Mouse (Mus musculus) heart, embryonic 13.5 days (tissue): ENCODE data around the gene Myh7b. TPM values are rescaled to one million over a fixed set of nuclear protein-coding genes. Genes with fewer than 3 reads are reported as not detected.

ENCODE experiments used
- ATAC-seq: fragments of 200-750 bp; cut with Nextera tagmentation; 2 replicates; pipeline ENCODE4 v1.8.0; 2017; ENCODE audit warnings: moderate TSS enrichment; ENCODE audit not compliant: insufficient number of reproducible peaks, low FRiP score, low TSS enrichment; ENCODE audit errors: extremely low read depth
- H3K27ac ChIP-seq: fragments of 300-500 bp; sonication (generic); replicated peaks from 2 replicates; pipeline ENCODE4 v1.5.1; 2015; ENCODE audit warnings: moderate library complexity, mild to moderate bottlenecking, inconsistent platforms
- H3K27me3 ChIP-seq: fragments of 300-500 bp; sonication (generic); replicated peaks from 2 replicates; pipeline ENCODE4 v1.6.1; 2015; ENCODE audit warnings: mild to moderate bottlenecking, inconsistent platforms
- H3K36me3 ChIP-seq: fragments of 300-500 bp; sonication (generic); 2 replicates; pipeline ENCODE4 v1.6.1; 2015; ENCODE audit warnings: mild to moderate bottlenecking, inconsistent platforms
- H3K4me1 ChIP-seq: fragments of 300-500 bp; sonication (generic); 2 replicates; pipeline ENCODE4 v1.6.1; 2015; ENCODE audit warnings: inconsistent platforms
- H3K4me2 ChIP-seq: fragments of 300-500 bp; sonication (generic); 2 replicates; pipeline ENCODE4 v1.6.1; 2015; ENCODE audit warnings: inconsistent platforms, mild to moderate bottlenecking, moderate library complexity
- H3K4me3 ChIP-seq: fragments of 300-500 bp; sonication (generic); 2 replicates; pipeline ENCODE4 v1.5.1; 2015; ENCODE audit warnings: moderate library complexity, mild to moderate bottlenecking, inconsistent platforms
- H3K9ac ChIP-seq: fragments of 300-500 bp; sonication (generic); 2 replicates; pipeline ENCODE4 v1.6.1; 2015; ENCODE audit warnings: inconsistent platforms, mild to moderate bottlenecking, moderate library complexity
- H3K9me3 ChIP-seq: fragments of 300-500 bp; sonication (generic); 2 replicates; pipeline ENCODE4 v1.6.1; 2016; ENCODE audit warnings: inconsistent platforms
- WGBS: fragments of 180-500 bp; shearing (Covaris S2); methylation state at CpG from one replicate; pipeline ENCODE4 v1.1.7; 2015; ENCODE audit warnings: mixed read lengths; 5-methylcytosine and 5-hydroxymethylcytosine counted together
- polyA plus RNA-seq: library from polyadenylated mRNA; unstranded; fragments of >200 nt; fragmentation: Nextera tagmentation; extraction: Ambion mirVana; gene quantifications from 2 replicates; pipeline ENCODE4 v1.2.1, GENCODE M21; 2015

Myh7b gene
- polyA plus RNA-seq, 1 experiment from 2014 or later: 17.7 TPM

DNA sequence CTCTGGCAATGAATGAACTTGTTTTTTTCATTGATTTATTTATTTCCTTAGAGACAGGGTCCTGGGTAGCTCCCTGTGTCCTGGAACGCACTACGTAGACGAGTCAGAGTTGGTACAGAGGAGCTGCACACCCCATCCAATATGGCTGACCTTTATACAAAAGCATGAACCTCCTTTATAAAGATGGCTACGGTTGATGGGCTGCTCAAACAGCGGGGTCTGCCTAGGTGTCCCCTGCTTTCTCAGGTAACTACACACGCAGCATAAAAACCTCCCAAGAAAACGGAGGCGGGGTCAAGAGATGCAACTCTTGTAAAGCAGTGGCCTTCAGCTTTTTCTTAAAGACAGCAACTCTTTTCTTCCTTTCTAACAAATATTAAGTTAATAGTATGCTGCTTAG is 56.9 kb downstream of the Myh7b start:
- Histone ChIP-seq H3K4me1 (peaks cover 8% of the 10 kb centered on the region), H3K9ac (no peak overlapping the region), H3K27me3 (no peaks in the 10 kb centered on the region), H3K4me3 (no peak overlapping the region), H3K27ac (no peak overlapping the region), H3K9me3 (no peaks in the 10 kb centered on the region), H3K36me3 (peaks cover 91% of the 10 kb centered on the region), H3K4me2 (no peak overlapping the region)
- ATAC-seq: no peak
- 95% methylated on average over 8 of the region's 8 CpGs for WGBS

- ATAC-seq: no peak
- WGBS: 81% methylated on average over 4 of the region's 4 CpGs
- Histone ChIP-seq H3K4me1 (peaks cover 8% of the 10 kb centered on the region), H3K27ac (no peak overlapping the region), H3K9ac (no peak overlapping the region), H3K36me3 (peaks cover 88% of the 10 kb centered on the region), H3K4me2 (no peak overlapping the region), H3K4me3 (no peak overlapping the region), H3K9me3 (no peaks in the 10 kb centered on the region), H3K27me3 (no peaks in the 10 kb centered on the region)
These were observed 57.4 kb downstream of the Myh7b start for GRCm38 (mm10) chr2:155668461-155668860.

DNA sequence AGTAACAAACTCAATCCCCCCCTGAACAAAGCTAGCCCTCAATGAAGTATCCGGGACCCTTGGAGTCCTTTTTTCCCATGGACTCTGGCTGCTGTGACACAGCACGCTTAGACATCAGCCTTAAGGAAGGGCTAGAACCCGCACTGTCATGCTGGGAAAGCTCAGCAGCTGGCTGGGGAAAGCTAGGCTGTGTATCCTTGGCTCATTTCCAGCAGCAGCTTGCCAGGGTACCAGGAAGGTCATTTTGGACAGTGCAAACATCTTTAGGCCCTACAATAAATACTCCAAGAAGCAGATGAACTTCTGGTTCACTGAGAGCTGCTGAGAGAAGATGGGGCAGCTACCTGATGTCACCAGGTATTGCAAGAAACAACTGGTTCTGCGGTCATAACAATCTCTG is 60.2 kb downstream of the Myh7b start:
- Histone ChIP-seq H3K4me3 (no peak overlapping the region), H3K27me3 (no peaks in the 10 kb centered on the region), H3K27ac (no peak overlapping the region), H3K9me3 (no peaks in the 10 kb centered on the region), H3K36me3 (peaks cover 61% of the 10 kb centered on the region), H3K4me2 (no peak overlapping the region), H3K9ac (no peak overlapping the region), H3K4me1 (peaks cover 16% of the 10 kb centered on the region)
- ATAC-seq: no peak
- WGBS: 74% methylated on average over 4 of the region's 4 CpGs

DNA sequence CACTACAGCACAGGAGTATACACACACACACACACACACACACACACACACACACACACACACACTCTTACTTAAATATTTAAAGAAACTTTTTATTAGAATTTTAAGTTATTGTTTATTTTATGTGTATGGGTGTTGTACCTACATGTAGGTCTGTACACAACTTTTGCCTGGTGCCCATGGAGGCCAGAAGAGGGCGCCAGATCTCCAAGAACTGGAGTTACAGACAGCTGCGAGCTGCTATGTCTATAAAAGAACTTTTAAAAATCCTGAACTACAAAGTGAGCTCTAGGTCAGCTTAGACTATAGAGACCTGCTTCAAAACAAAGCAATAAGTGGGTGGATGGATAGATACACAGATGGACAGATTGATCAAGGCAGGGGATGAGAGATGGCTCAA is 62.5 kb downstream of the Myh7b start:
- no peak overlapping the region for H3K27ac ChIP-seq
- H3K4me2 ChIP-seq: no peak overlapping the region
- no peaks in the 10 kb centered on the region for H3K27me3 ChIP-seq
- H3K36me3 ChIP-seq: peaks cover 39% of the 10 kb centered on the region
- H3K4me3 ChIP-seq: no peak overlapping the region
- H3K9me3 ChIP-seq: no peaks in the 10 kb centered on the region
- WGBS: 41% methylated on average over 2 of the region's 2 CpGs
- no peak overlapping the region for H3K9ac ChIP-seq
- peaks cover 16% of the 10 kb centered on the region for H3K4me1 ChIP-seq
- ATAC-seq: no peak

DNA sequence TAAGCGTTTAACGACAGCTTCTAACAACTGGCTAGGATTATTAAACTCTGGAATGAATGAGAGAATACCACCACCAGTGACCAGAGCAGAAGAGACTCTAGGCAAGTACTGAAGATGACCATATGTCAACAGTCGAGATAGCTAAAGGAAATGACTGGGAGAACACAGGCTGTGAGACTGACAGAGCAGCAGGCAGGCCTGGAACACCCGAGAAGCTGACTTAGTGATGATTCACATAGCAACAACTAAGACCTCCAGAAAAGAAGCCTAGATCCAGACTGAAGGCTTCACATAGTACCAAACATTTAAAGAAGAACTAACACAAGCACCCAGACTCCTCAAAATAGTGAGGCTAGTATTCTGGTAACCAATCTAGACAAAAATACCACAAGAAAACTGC is 64.1 kb downstream of the Myh7b start:
- Histone ChIP-seq H3K27ac (no peak overlapping the region), H3K4me2 (no peak overlapping the region), H3K4me1 (peaks cover 16% of the 10 kb centered on the region), H3K9me3 (no peaks in the 10 kb centered on the region), H3K9ac (no peak overlapping the region), H3K36me3 (peaks cover 29% of the 10 kb centered on the region), H3K4me3 (no peak overlapping the region), H3K27me3 (no peaks in the 10 kb centered on the region)
- no peak for ATAC-seq
- WGBS: 48% methylated on average over 4 of the region's 4 CpGs

- no peak overlapping the region for H3K9ac ChIP-seq
- H3K4me2 ChIP-seq: no peak overlapping the region
- no peak overlapping the region for H3K4me3 ChIP-seq
- peaks cover 9% of the 10 kb centered on the region; the same call in 1 of the 2 replicates for H3K36me3 ChIP-seq
- H3K4me1 ChIP-seq: peaks cover 8% of the 10 kb centered on the region
- no peak overlapping the region for H3K27ac ChIP-seq
- H3K9me3 ChIP-seq: no peaks in the 10 kb centered on the region
- H3K27me3 ChIP-seq: no peaks in the 10 kb centered on the region
- no peak for ATAC-seq
- WGBS: 85% methylated on average over 4 of the region's 4 CpGs
These were observed 68.6 kb downstream of the Myh7b start for GRCm38 (mm10) chr2:155679586-155680110.

DNA sequence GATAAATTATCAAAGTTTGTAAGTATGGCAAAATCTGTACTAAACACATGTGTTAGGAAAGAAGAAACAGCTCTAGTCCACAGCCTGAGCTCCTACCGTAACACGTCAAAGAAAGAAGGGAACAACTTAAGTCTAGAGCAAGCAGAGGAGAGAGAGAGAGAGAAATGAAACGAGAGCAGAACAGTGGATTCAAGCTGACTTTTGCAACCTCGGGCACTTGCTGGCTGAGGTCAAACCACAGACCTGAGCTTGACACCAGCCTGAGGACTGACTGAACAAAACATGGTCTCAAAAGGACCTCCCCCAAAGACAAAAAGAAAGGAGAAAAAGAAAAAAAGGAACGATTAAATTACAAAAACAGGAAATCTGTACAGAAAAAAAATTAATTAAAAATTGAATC is 69.6 kb downstream of the Myh7b start:
- no peak for ATAC-seq
- Histone ChIP-seq H3K27me3 (no peaks in the 10 kb centered on the region), H3K27ac (no peak overlapping the region), H3K36me3 (peaks cover 11% of the 10 kb centered on the region), H3K9me3 (no peaks in the 10 kb centered on the region), H3K4me3 (no peak overlapping the region), H3K9ac (no peak overlapping the region), H3K4me2 (no peak overlapping the region), H3K4me1 (no peaks in the 10 kb centered on the region; the same call in 1 of the 2 replicates)
- 72% methylated on average over 5 of the region's 5 CpGs for WGBS

GRCm38 (mm10) chr2:155681194-155681593 is 70.2 kb downstream of the Myh7b start:
- Histone ChIP-seq H3K27ac (no peak overlapping the region), H3K4me1 (peaks cover under 1% of the 10 kb centered on the region; the same call in 1 of the 2 replicates), H3K9ac (no peak overlapping the region), H3K36me3 (peaks cover 14% of the 10 kb centered on the region), H3K4me2 (no peak overlapping the region), H3K4me3 (no peak overlapping the region), H3K27me3 (no peaks in the 10 kb centered on the region), H3K9me3 (no peaks in the 10 kb centered on the region)
- 74% methylated on average over 8 of the region's 8 CpGs for WGBS
- ATAC-seq: no peak

DNA sequence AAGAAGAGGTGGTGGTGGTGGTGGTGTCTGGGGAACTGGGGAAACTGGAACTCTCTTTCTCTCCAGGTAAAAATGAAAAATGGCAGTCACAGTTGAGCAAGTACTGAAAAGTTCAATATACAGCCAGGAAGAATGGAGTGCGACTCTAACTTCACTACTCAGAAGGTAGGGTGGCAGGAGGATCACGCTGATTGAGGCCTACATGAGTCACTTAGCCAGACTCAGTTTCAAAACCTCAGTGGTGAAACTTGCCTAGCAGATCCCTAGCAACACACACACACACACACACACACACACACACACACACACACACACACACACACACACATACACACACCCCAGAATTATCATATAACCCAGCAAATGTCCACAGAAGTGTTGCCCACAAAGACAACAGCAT is 70.9 kb downstream of the Myh7b start:
- ATAC-seq: no peak
- Histone ChIP-seq H3K9ac (no peak overlapping the region), H3K4me3 (no peak overlapping the region), H3K36me3 (peaks cover 19% of the 10 kb centered on the region), H3K9me3 (no peaks in the 10 kb centered on the region), H3K4me2 (no peak overlapping the region), H3K27me3 (no peaks in the 10 kb centered on the region), H3K4me1 (peaks cover 5% of the 10 kb centered on the region; the same call in 1 of the 2 replicates), H3K27ac (no peak overlapping the region)
- WGBS: 89% methylated on average over 2 of the region's 2 CpGs

GRCm38 (mm10) chr2:155683137-155683536 is 72.1 kb downstream of the Myh7b start:
- WGBS: 64% methylated on average over 3 of the region's 3 CpGs
- Histone ChIP-seq H3K4me1 (peaks cover 5% of the 10 kb centered on the region; the same call in 1 of the 2 replicates), H3K27me3 (no peaks in the 10 kb centered on the region), H3K9me3 (no peaks in the 10 kb centered on the region), H3K4me2 (no peak overlapping the region), H3K4me3 (no peak overlapping the region), H3K36me3 (peaks cover 29% of the 10 kb centered on the region), H3K27ac (no peak overlapping the region), H3K9ac (no peak overlapping the region)
- ATAC-seq: no peak

DNA sequence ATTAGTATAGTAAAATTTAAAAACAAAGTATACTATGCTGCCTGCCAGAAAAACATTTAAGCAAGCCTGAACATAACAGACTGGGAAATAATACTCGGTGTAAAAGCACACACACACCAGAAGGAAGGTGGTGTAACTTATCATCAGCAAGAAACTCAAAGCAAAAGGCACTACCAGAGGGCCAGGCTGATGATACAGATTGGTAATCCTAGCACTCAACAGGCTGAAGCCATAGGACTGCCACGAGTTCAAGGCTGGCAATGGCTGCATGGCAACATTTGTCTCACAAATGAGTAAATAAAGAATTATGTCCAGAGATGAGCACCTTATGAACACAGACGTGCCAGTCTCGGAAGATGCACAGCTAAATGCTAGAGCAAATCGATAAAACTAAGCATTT is 72.8 kb downstream of the Myh7b start:
- Histone ChIP-seq H3K27me3 (no peaks in the 10 kb centered on the region), H3K4me2 (no peak overlapping the region), H3K9ac (no peak overlapping the region), H3K9me3 (no peaks in the 10 kb centered on the region), H3K4me1 (peaks cover 5% of the 10 kb centered on the region; the same call in 1 of the 2 replicates), H3K4me3 (no peak overlapping the region), H3K36me3 (peaks cover 29% of the 10 kb centered on the region), H3K27ac (no peak overlapping the region)
- no peak for ATAC-seq
- 90% methylated on average over 5 of the region's 5 CpGs for WGBS
